Mouse (Mus musculus): ENCODE measurements around the gene Adgrl2.

The Adgrl2 gene

GRCm38 (mm10) chr3:148977124-148977529, 13.2 kb downstream of the Adgrl2 start:
- no peak for DNase-seq (ENCODE audit: low spot score)

- DNase-seq (ENCODE audit: low spot score), result no peak
Observed at GRCm38 (mm10) chr3:148971893-148972596, 18.3 kb downstream of the Adgrl2 start.

DNA sequence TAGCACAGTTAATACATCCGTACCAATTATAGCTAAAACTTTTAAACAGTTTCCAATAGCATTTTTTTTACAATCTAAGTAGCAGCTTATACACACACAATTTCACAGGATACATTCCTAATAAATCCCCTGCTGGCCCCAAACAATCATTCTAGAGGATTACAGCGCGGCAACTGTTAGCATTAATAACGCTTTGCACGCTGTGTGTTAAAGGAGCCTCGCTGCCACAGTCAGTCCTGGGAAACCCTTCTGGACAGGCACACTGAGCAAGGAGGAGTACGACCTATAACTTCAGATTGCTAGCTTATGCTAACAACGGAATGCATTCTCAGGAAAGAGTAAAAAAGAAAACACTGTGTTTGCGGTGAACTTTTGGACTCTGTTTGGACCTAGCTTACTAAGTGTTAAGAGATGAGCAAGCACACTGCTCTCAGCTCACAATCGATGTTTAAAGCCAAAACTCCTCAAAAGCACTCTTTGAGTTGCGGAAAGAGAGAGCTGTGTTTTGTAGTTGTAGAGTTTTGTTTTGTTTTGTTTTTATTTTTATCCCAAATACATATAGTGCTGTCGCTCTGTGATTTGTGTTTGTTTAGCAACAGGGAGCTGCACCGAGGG, 25.3 kb downstream of the Adgrl2 start:
- DNase-seq (ENCODE audit: low spot score), result no peak

DNA sequence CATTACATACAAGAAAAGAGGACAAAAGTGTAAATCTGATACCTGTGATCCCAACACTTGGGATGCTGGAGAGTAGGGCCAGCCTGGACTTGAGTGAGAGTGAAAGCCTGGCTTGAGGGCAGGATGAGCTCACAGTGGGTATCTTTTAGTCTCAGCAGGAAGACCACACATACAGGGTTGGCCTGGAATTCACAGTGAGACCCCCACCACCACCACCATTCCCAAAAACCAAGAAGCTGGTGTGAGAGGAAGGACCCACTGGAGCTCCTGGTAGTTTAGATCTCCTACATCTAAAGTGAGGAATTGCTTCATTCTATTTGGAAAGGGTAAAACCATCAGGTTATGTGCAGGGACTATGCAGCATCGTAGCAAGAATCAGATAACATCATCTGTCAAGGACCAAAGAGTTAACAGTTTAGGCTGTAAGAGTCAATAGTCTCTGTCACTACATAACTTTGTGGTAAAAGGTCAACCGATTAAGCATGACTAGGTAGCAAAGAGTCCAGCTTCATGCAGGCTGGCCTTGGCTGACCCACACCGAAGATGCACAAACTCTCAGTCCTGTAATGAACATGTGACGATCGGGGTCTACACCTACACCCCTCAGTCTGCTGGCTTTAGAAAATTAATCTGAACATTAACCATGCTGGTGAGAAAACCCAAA, 26.8 kb downstream of the Adgrl2 start:
- DNase-seq (ENCODE audit: low spot score), result no peak

DNA sequence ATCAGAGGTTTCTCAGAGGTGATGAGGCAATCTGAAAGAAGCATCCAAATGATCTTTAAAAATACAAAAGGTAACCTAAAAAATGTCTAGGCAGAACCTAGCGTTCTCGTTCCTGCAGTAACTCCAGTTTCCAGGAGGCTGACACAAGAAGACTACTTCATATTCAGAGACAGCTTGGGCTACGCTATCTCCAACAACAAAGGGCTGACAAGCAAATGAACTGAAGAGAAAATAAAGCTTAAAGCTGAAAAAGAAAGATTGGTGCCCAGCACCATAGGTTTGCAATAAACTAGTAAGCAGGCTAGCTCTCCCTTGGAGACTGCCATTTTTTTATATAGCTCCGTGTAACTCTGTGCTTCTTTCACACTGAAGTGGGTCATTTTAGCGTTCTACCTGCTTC, 28.7 kb downstream of the Adgrl2 start:
- DNase-seq (ENCODE audit: low spot score), result no peak

- DNase-seq (ENCODE audit: low spot score), result no peak
Observed at GRCm38 (mm10) chr3:148960751-148961289, 29.5 kb downstream of the Adgrl2 start.

- no peak for DNase-seq (ENCODE audit: low spot score)
Observed at GRCm38 (mm10) chr3:148960215-148960614, 30.1 kb downstream of the Adgrl2 start.

- DNase-seq (ENCODE audit: low spot score), result peak; percentile 27
Observed at GRCm38 (mm10) chr3:148959327-148960025, 30.9 kb downstream of the Adgrl2 start.

GRCm38 (mm10) chr3:148958714-148959113, 31.6 kb downstream of the Adgrl2 start:
- no peak for DNase-seq (ENCODE audit: low spot score)

DNA sequence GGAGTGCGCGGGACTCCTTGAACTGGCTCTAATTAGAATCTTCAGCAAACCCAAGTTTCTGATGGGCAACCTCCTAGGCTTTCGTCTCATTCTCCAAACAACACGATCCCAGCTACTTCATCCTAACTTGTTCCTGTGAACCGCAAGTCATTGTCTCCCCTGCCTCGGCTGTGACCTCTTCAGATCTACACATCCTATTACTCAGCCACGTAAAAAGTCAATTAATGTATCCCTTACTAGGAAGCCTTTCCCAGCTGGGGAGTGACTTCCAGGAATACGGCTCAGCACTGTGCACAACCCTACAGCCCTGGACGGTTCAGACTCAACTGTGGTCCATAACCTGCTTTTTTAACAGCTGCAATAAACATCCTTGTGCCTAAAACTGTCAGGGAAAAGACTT, 32.2 kb downstream of the Adgrl2 start:
- no peak for DNase-seq (ENCODE audit: low spot score)

GRCm38 (mm10) chr3:148956887-148957286, 33.5 kb downstream of the Adgrl2 start:
- no peak for DNase-seq (ENCODE audit: low spot score)

DNA sequence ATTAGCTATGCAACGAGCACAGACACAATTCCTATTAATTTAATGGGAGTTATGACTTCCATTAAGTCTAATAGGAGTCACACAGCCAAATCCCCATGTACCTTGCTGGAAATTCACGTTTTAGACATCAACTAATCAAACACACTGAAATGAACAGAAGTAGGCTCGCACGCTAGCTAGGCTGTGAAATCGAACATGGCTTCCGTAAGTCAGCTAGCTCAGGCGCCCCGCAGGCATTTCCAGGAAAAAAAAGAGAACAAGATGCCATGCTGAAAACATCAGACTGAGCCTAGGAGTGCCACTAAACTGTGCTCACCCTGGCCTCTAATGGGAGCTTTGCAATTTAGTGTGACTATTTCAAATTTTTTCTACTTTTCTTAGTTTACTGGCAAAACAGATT, 40.6 kb downstream of the Adgrl2 start:
- DNase-seq (ENCODE audit: low spot score), result no peak

DNA sequence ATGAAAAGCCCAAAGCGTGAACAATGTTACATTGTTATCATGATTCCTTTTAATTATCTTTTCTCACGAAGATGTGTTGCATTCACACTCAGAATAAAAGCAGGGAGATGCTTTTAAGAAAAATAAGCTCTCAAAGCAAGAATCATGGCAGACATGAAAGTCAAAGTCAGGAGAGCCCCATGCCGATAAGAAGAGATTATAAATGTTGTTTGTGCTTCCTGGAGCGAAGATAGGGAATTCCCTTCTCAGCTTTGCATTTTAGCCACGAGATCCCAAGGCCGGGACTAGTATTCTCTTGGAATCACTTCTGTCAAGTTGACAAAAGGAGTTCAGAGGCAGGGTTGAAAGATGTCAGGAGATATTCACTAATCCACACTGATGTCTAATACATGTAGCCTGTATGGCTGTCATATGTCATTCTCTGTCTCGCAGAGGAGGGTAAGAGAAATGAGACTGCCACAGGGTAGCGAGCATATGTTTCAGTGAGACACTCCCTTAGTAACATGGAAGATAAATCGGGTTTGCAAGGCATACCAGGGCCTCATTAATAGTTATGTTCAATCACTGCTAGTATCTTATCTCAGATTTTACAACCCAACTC, 42.5 kb downstream of the Adgrl2 start:
- DNase-seq (ENCODE audit: low spot score), result no peak

DNA sequence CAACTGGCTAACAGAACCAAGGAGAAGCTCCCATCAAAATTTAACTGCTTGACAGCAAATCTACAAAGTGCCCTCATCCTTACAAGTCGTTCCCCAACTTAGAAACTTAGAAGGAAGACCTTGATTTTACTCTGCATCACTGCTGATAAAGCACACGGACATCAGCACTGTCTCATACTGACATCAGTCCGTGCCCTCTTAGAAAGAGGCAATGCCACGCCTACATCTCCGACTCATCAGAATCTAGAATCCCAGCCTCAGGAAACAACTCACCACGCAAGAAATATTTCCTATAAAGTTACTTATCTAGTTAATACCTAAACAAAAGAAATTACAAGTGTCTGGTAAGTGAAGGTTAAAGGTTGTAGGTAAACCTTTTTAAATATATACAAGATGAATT, 43.1 kb downstream of the Adgrl2 start:
- no peak for DNase-seq (ENCODE audit: low spot score)

DNA sequence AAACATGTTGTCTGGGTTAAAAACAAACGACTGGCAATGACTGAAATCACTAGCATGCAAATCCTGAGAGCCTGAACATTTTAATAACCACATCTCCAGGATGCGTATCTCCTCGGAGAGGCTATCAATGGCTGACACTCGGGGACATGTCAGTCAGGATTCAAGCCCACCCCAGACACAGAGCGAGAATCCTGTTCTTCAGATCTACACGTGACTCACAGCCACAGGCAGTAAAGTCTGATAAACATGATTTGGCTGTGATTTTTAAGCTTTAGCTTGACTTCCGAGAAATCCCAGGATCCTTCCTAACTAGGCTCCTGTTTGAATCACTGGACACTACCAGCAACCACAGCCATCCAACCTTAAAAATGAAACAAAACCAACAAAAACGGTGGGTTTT, 44.8 kb downstream of the Adgrl2 start:
- DNase-seq (ENCODE audit: low spot score), result no peak

- DNase-seq (ENCODE audit: low spot score), result no peak
Observed at GRCm38 (mm10) chr3:148939457-148939856, 50.9 kb downstream of the Adgrl2 start.

- no peak for DNase-seq (ENCODE audit: low spot score)
Observed at GRCm38 (mm10) chr3:148935056-148935455, 55.3 kb downstream of the Adgrl2 start.

DNA sequence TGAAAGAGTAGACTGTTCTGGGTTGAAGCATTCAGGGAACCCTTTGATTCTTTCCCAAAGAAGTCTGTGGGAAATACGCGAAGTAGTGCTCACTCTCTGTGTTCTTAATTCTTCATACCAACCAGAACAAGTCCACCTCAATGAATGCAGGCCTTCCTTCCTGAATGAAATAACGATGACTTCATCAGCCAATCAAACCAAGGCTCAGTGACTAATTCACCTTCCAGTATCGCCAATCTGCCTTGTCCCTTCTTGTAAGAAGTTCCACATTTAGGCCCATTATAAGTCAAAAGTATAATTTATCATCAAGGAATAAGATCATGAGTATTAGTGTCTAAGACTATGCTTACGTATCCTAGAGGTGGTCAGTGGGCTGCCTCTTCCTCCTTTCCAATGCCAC, 56.1 kb downstream of the Adgrl2 start:
- DNase-seq (ENCODE audit: low spot score), result no peak

GRCm38 (mm10) chr3:148933160-148933559, 57.2 kb downstream of the Adgrl2 start:
- no peak for DNase-seq (ENCODE audit: low spot score)

GRCm38 (mm10) chr3:148930913-148931312, 59.4 kb downstream of the Adgrl2 start:
- no peak for DNase-seq (ENCODE audit: low spot score)

- no peak for DNase-seq (ENCODE audit: low spot score)
Observed at GRCm38 (mm10) chr3:148926330-148926729, 64.0 kb downstream of the Adgrl2 start.

GRCm38 (mm10) chr3:148922618-148923095, 67.7 kb downstream of the Adgrl2 start:
- no peak for DNase-seq (ENCODE audit: low spot score)

Measured in ovary, adult 18-20 months (tissue).